Mouse (Mus musculus) lung, postnatal 4 days (tissue): Measurements from ENCODE around the gene Arhgef9.
A peak's percentile ranks its signal among the peaks of the same experiment; 100 is the strongest.

ENCODE experiments used
- DNase-seq, 2 experiments: peaks; one replicate each; pipeline ENCODE4 v3.0.0; 2021

The Arhgef9 gene

GRCm38 (mm10) chrX:95196104-95196919 is at the start of gene Arhgef9:
TSS of gene Arhgef9 (minus strand) at chrX:95196856.
- peak; percentile 15 to 30 for DNase-seq

- no peak for DNase-seq
Observed at GRCm38 (mm10) chrX:95238896-95239295, 42.2 kb upstream of the Arhgef9 start.

GRCm38 (mm10) chrX:95195363-95196103 is 1.1 kb downstream of the Arhgef9 start:
- DNase-seq, result no peak

GRCm38 (mm10) chrX:95175978-95176377 is 20.7 kb downstream of the Arhgef9 start:
- DNase-seq, result peak; percentile 24 to 49

GRCm38 (mm10) chrX:95166317-95166716 is 30.3 kb downstream of the Arhgef9 start:
- peak; percentile 81 to 93 for DNase-seq

- DNase-seq, result peak in 1 of 2 experiments; percentile 11
Observed at GRCm38 (mm10) chrX:95165671-95166127, 31.0 kb downstream of the Arhgef9 start.

- DNase-seq, result no peak
Observed at GRCm38 (mm10) chrX:95164140-95164539, 32.5 kb downstream of the Arhgef9 start.

- no peak for DNase-seq
Observed at GRCm38 (mm10) chrX:95163452-95163851, 33.2 kb downstream of the Arhgef9 start.

GRCm38 (mm10) chrX:95156833-95157386 is 39.7 kb downstream of the Arhgef9 start:
- no peak for DNase-seq

GRCm38 (mm10) chrX:95138636-95139035 is 58.0 kb downstream of the Arhgef9 start:
- DNase-seq, result no peak

GRCm38 (mm10) chrX:95133502-95133901 is 63.2 kb downstream of the Arhgef9 start:
- DNase-seq, result no peak

- DNase-seq, result no peak
Observed at GRCm38 (mm10) chrX:95132996-95133395, 63.7 kb downstream of the Arhgef9 start.

- no peak for DNase-seq
Observed at GRCm38 (mm10) chrX:95131783-95132182, 64.9 kb downstream of the Arhgef9 start.

GRCm38 (mm10) chrX:95123462-95123861 is 73.2 kb downstream of the Arhgef9 start:
- no peak for DNase-seq

- DNase-seq, result no peak
Observed at GRCm38 (mm10) chrX:95104361-95104760, 92.3 kb downstream of the Arhgef9 start.

GRCm38 (mm10) chrX:95087674-95088073 is 109.0 kb downstream of the Arhgef9 start:
- DNase-seq, result no peak

GRCm38 (mm10) chrX:95077013-95077699 is 119.5 kb downstream of the Arhgef9 start:
- no peak for DNase-seq

- DNase-seq, result no peak
Observed at GRCm38 (mm10) chrX:95027907-95028306, 168.7 kb downstream of the Arhgef9 start.

- peak; percentile 80 to 88 for DNase-seq
Observed at GRCm38 (mm10) chrX:95026361-95026892, 170.2 kb downstream of the Arhgef9 start, which contains the start of gene Spin4. TSS of gene Spin4 (minus strand) at chrX:95026682.

- peak in 1 of 2 experiments; percentile 10 for DNase-seq
Observed at GRCm38 (mm10) chrX:95025779-95026360, 170.8 kb downstream of the Arhgef9 start.

- no peak for DNase-seq
Observed at GRCm38 (mm10) chrX:95012033-95012432, 184.6 kb downstream of the Arhgef9 start.
